Comparison of ENCODE assay signal across 13 mouse cellular contexts in genomic region chr7:64521695-64522408, GRCm38 (mm10). TPM values are rescaled to one million over a fixed set of nuclear protein-coding genes. Genes with fewer than 3 reads are reported as not detected.
DNase-seq lines count a peak whose midpoint lies in the region; ATAC-seq lines count a peak whose summit lies in the region.
"Had no signal": no experiment of that assay in that cellular context is flagged by ENCODE, and none has a peak within 500 bp of the region (broad histone marks: within the 10 kb centered on the region; RNA-seq: fewer than 3 reads in every experiment).

No protein-coding gene starts in this region.

- no peak overlapping the region for H3K9ac ChIP-seq in forebrain, embryonic 13.5 days
- H3K9ac ChIP-seq in forebrain, embryonic 14.5 days (ENCODE audit: low read length), result no peak overlapping the region
- no peak overlapping the region for H3K9ac ChIP-seq in hindbrain, embryonic 16.5 days (ENCODE audit: low read depth, low read length)
- no peak overlapping the region for H3K9ac ChIP-seq in neural tube, embryonic 13.5 days
- H3K9ac ChIP-seq: liver, embryonic 13.5 days had no signal

- 61% methylated on average over 5 of the region's 5 CpGs for WGBS in forebrain, embryonic 13.5 days
- WGBS in forebrain, embryonic 14.5 days, result 70% methylated on average over 5 of the region's 5 CpGs
- 23% methylated on average over 5 of the region's 5 CpGs for WGBS in hindbrain, embryonic 16.5 days
- 17% methylated on average over 5 of the region's 5 CpGs for WGBS in neural tube, embryonic 13.5 days

- peaks cover 13% of the 10 kb centered on the region for H3K4me1 ChIP-seq in forebrain, embryonic 13.5 days
- H3K4me1 ChIP-seq in forebrain, embryonic 14.5 days (ENCODE audit: control insufficient read depth, insufficient read depth, low read length), result no peaks in the 10 kb centered on the region; the same call in 1 of the 2 replicates
- peaks cover 8% of the 10 kb centered on the region for H3K4me1 ChIP-seq in hindbrain, embryonic 16.5 days (ENCODE audit: control insufficient read depth, insufficient read depth, low read depth, low read length)
- H3K4me1 ChIP-seq in neural tube, embryonic 13.5 days (replicated peaks), result peaks cover 31% of the 10 kb centered on the region
- H3K4me1 ChIP-seq: liver, embryonic 13.5 days had no signal

- H3K4me3 ChIP-seq in forebrain, embryonic 13.5 days, result no peak overlapping the region
- no peak overlapping the region for H3K4me3 ChIP-seq in forebrain, embryonic 14.5 days (ENCODE audit: low read depth, low read length)
- H3K4me3 ChIP-seq in hindbrain, embryonic 16.5 days (ENCODE audit: low read length), result no peak overlapping the region
- H3K4me3 ChIP-seq in neural tube, embryonic 13.5 days, result no peak overlapping the region
- H3K4me3 ChIP-seq: erythroblast, embryonic 14.5 days; liver, embryonic 13.5 days had no signal

- no peak for DNase-seq in forebrain, embryonic 14.5 days (ENCODE audit: low spot score)
- DNase-seq in cerebellum, adult 9-11 months, result peak; percentile 83
- DNase-seq in gastrocnemius, postnatal 25 days, result no peak
- no peak for DNase-seq in layer of hippocampus, adult 9-11 months
- DNase-seq: heart, adult 18-20 months; heart, postnatal 36 days; liver, embryonic 13.5 days; spleen, adult 18-20 months had no signal

- peak overlapping the region; percentile 27; the same call in 1 of the 2 replicates for H3K27ac ChIP-seq in forebrain, embryonic 13.5 days
- no peak overlapping the region; the same call in 1 of the 2 replicates for H3K27ac ChIP-seq in forebrain, embryonic 14.5 days (ENCODE audit: low read depth, low read length)
- peak overlapping the region; percentile 61 for H3K27ac ChIP-seq in hindbrain, embryonic 16.5 days (ENCODE audit: low read depth, low read length)
- H3K27ac ChIP-seq in neural tube, embryonic 13.5 days (replicated peaks), result peak overlapping the region; percentile 67
- H3K27ac ChIP-seq: liver, embryonic 13.5 days had no signal

- H3K9me3 ChIP-seq in forebrain, embryonic 13.5 days (replicated peaks), result no peaks in the 10 kb centered on the region
- H3K9me3 ChIP-seq in forebrain, embryonic 14.5 days (replicated peaks; ENCODE audit: control insufficient read depth, low read length), result no peaks in the 10 kb centered on the region
- H3K9me3 ChIP-seq in hindbrain, embryonic 16.5 days (ENCODE audit: control insufficient read depth, low read length), result no peaks in the 10 kb centered on the region
- no peaks in the 10 kb centered on the region for H3K9me3 ChIP-seq in neural tube, embryonic 13.5 days

- H3K4me2 ChIP-seq in forebrain, embryonic 13.5 days, result no peak overlapping the region
- H3K4me2 ChIP-seq in forebrain, embryonic 14.5 days (ENCODE audit: low read length), result no peak overlapping the region
- no peak overlapping the region for H3K4me2 ChIP-seq in hindbrain, embryonic 16.5 days (ENCODE audit: low read length)
- no peak overlapping the region for H3K4me2 ChIP-seq in neural tube, embryonic 13.5 days
- H3K4me2 ChIP-seq: liver, embryonic 13.5 days had no signal

- ATAC-seq in forebrain, embryonic 13.5 days, result no peak
- no peak for ATAC-seq in forebrain, embryonic 14.5 days
- peak; percentile 41 for ATAC-seq in hindbrain, embryonic 16.5 days
- peak; percentile 59; the same call in 1 of the 2 replicates for ATAC-seq in neural tube, embryonic 13.5 days (ENCODE audit: low read depth)
- no peak for ATAC-seq in inflammation-experienced regulatory T-cells, adult 6 months

- no peaks in the 10 kb centered on the region for H3K27me3 ChIP-seq in forebrain, embryonic 13.5 days
- no peaks in the 10 kb centered on the region for H3K27me3 ChIP-seq in forebrain, embryonic 14.5 days (replicated peaks; ENCODE audit: control insufficient read depth, insufficient read depth, low read length)
- no peaks in the 10 kb centered on the region for H3K27me3 ChIP-seq in hindbrain, embryonic 16.5 days (replicated peaks; ENCODE audit: control insufficient read depth, insufficient read depth, low read length)
- no peaks in the 10 kb centered on the region for H3K27me3 ChIP-seq in neural tube, embryonic 13.5 days
- H3K27me3 ChIP-seq: liver, embryonic 13.5 days had no signal

- H3K36me3 ChIP-seq in forebrain, embryonic 13.5 days (ENCODE audit: poor library complexity, severe bottlenecking), result peaks cover 22% of the 10 kb centered on the region
- no peaks in the 10 kb centered on the region; the same call in 1 of the 2 replicates for H3K36me3 ChIP-seq in forebrain, embryonic 14.5 days (ENCODE audit: control insufficient read depth, insufficient read depth, low read length)
- no peaks in the 10 kb centered on the region for H3K36me3 ChIP-seq in hindbrain, embryonic 16.5 days (ENCODE audit: control insufficient read depth, insufficient read depth, low read length)
- H3K36me3 ChIP-seq in neural tube, embryonic 13.5 days, result peaks cover 2% of the 10 kb centered on the region; the same call in 1 of the 2 replicates
- H3K36me3 ChIP-seq: liver, embryonic 13.5 days had no signal

RNA-seq across cellular contexts. Expression of gene Apba2, which starts 20.3 kb away (rescaled TPM):
- 115 and 132 TPM in 2 replicates for polyA plus RNA-seq in forebrain, embryonic 13.5 days (2015; fragmentation: Nextera tagmentation; extraction: Ambion mirVana)
- 113 and 159 TPM in 2 replicates for polyA plus RNA-seq in forebrain, embryonic 14.5 days (2014; fragmentation: Nextera tagmentation; extraction: Ambion mirVana)
- polyA plus RNA-seq in hindbrain, embryonic 16.5 days (2015; fragmentation: Nextera tagmentation; extraction: Ambion mirVana), result 173 and 186 TPM in 2 replicates
- 132 and 141 TPM in 2 replicates for polyA plus RNA-seq in neural tube, embryonic 13.5 days (2015; fragmentation: Nextera tagmentation; extraction: Ambion mirVana)
- polyA plus RNA-seq in inflammation-experienced regulatory T-cells, adult 6 months (2017; shearing (Covaris generic)), result not detected
- total RNA-seq in gastrocnemius, postnatal 25 days (2021), result under 1 TPM; 0.24 to 0.28 TPM
- polyA plus RNA-seq: erythroblast, embryonic 14.5 days had no signal

Comparison
In these comparisons a context has a peak if more than half of its experiments do, and no peak if none do; other contexts are left out.
1. ATAC-seq: peak in hindbrain, embryonic 16.5 days (single experiment) and neural tube, embryonic 13.5 days (single experiment); none in forebrain, embryonic 13.5 days (single experiment), forebrain, embryonic 14.5 days (single experiment) and inflammation-experienced regulatory T-cells, adult 6 months (single experiment).
2. RNA of gene Apba2, which starts 20.3 kb away (polyA plus RNA-seq): 173 to 186 TPM in hindbrain, embryonic 16.5 days, 132 to 141 TPM in neural tube, embryonic 13.5 days, 115 to 132 TPM in forebrain, embryonic 13.5 days and 113 to 159 TPM in forebrain, embryonic 14.5 days; not detected in inflammation-experienced regulatory T-cells, adult 6 months; every median in the first group is over 100 times any median in the second.